Mouse (Mus musculus): ENCODE data around the gene Amotl1.

DNA sequence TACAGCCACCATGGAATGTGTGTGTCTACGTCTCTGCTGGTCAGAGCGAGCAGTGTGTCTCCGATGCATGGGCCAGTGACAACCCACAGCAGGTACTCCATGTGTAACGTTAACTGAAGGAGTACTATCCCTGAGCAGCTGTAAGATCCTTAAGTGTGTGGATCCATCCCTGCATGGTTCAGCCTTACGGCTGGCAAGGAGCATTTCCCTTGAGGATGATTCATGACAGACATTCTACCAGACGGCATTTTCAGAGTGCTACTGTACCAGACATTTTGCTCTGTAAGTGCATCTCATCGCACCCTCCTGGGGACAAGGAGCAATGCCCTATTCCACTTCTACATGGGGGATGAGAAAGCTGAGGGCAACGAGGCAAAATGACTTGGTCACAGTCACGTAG, 84.9 kb downstream of the Amotl1 start:
- TF ChIP-seq CTCF (conservative IDR thresholded peaks at IDR 0.05; ENCODE audit: insufficient read depth, insufficient read length, low read depth, low read length), result no peak
- TF ChIP-seq POLR2A (IDR thresholded peaks at IDR 0.05; ENCODE audit: low read depth, low read length), result no peak

Measured in kidney, adult 2 months (tissue).